Mouse (Mus musculus) adrenal gland, postnatal 36 days (tissue): Measurements from ENCODE around the gene Rpl23. TPM values are rescaled to one million over a fixed set of nuclear protein-coding genes. Genes with fewer than 3 reads are reported as not detected.
"Not testable (repeated sequence)": the region's sequence is repeated elsewhere in the genome, so short reads cannot be mapped to it uniquely, and the experiment has no call there.

Experiments
- DNase-seq, 2 experiments: peaks; one replicate each; pipeline ENCODE4 v3.0.0; 2021; ENCODE audit warnings: mixed read lengths in 1 of 2
- total RNA-seq, 2 experiments: library from RNA; stranded (reverse); gene quantifications; 2 replicates each; pipeline ENCODE4 v1.2.3; 2021

Rpl23 gene
- total RNA-seq, 2 experiments from 2014 or later = 851 to 921 TPM

- peak; percentile 95 to 96 for DNase-seq
Observed at GRCm38 (mm10) chr11:97766154-97766881, 15.9 kb downstream of the Rpl23 start, which contains the start of gene Cwc25. Cwc25 (minus strand) TSS chr11:97766556.

- DNase-seq = no peak
Observed at GRCm38 (mm10) chr11:97761638-97762037, 20.6 kb downstream of the Rpl23 start.

- no peak for DNase-seq
Observed at GRCm38 (mm10) chr11:97758942-97759341, 23.3 kb downstream of the Rpl23 start.

GRCm38 (mm10) chr11:97758125-97758524 lies 24.1 kb downstream of the Rpl23 start:
- no peak for DNase-seq

GRCm38 (mm10) chr11:97753277-97753676 lies 29.0 kb downstream of the Rpl23 start:
- no peak for DNase-seq

GRCm38 (mm10) chr11:97748496-97748895 lies 33.7 kb downstream of the Rpl23 start:
- peak; percentile 47 to 57 for DNase-seq

GRCm38 (mm10) chr11:97747773-97748172 lies 34.5 kb downstream of the Rpl23 start:
- DNase-seq = peak in 1 of 2 experiments; percentile 27

- DNase-seq = no peak
Observed at GRCm38 (mm10) chr11:97745331-97745721, 36.9 kb downstream of the Rpl23 start.

GRCm38 (mm10) chr11:97744718-97745330 lies 37.4 kb downstream of the Rpl23 start:
- DNase-seq = peak; percentile 98 to 100

GRCm38 (mm10) chr11:97744063-97744717 lies 38.0 kb downstream of the Rpl23 start, which contains the start of gene Pip4k2b:
Pip4k2b (minus strand) TSS chr11:97744704.
- peak; percentile 63 to 72 for DNase-seq

GRCm38 (mm10) chr11:97743423-97743822 lies 38.8 kb downstream of the Rpl23 start:
- no peak for DNase-seq

GRCm38 (mm10) chr11:97742591-97742990 lies 39.6 kb downstream of the Rpl23 start:
- no peak for DNase-seq

GRCm38 (mm10) chr11:97742157-97742556 lies 40.1 kb downstream of the Rpl23 start:
- DNase-seq = no peak

GRCm38 (mm10) chr11:97740190-97740589 lies 42.0 kb downstream of the Rpl23 start:
- DNase-seq = peak; percentile 42 to 64

- no peak for DNase-seq
Observed at GRCm38 (mm10) chr11:97739155-97739554, 43.1 kb downstream of the Rpl23 start.

GRCm38 (mm10) chr11:97738703-97739102 lies 43.5 kb downstream of the Rpl23 start:
- DNase-seq = no peak

GRCm38 (mm10) chr11:97737600-97737999 lies 44.6 kb downstream of the Rpl23 start:
- no peak for DNase-seq

GRCm38 (mm10) chr11:97736645-97737044 lies 45.6 kb downstream of the Rpl23 start:
- DNase-seq = no peak

- not testable (repeated sequence) for DNase-seq
Observed at GRCm38 (mm10) chr11:97734810-97735209, 47.4 kb downstream of the Rpl23 start.

- no peak for DNase-seq
Observed at GRCm38 (mm10) chr11:97733689-97734088, 48.5 kb downstream of the Rpl23 start.

- no peak for DNase-seq
Observed at GRCm38 (mm10) chr11:97728730-97729129, 53.5 kb downstream of the Rpl23 start.

- DNase-seq = peak; percentile 30 to 32
Observed at GRCm38 (mm10) chr11:97728311-97728710, 53.9 kb downstream of the Rpl23 start.
